Mouse (Mus musculus): Measurements from ENCODE around the gene Atrnl1. TPM values are rescaled to one million over a fixed set of nuclear protein-coding genes. Genes with fewer than 3 reads are reported as not detected.
"Not testable (repeated sequence)": the region's sequence is repeated elsewhere in the genome, so short reads cannot be mapped to it uniquely, and the experiment has no call there.

The Atrnl1 gene
- polyA plus RNA-seq, 1 experiment from 2014 or later, result 27.9 TPM

DNA sequence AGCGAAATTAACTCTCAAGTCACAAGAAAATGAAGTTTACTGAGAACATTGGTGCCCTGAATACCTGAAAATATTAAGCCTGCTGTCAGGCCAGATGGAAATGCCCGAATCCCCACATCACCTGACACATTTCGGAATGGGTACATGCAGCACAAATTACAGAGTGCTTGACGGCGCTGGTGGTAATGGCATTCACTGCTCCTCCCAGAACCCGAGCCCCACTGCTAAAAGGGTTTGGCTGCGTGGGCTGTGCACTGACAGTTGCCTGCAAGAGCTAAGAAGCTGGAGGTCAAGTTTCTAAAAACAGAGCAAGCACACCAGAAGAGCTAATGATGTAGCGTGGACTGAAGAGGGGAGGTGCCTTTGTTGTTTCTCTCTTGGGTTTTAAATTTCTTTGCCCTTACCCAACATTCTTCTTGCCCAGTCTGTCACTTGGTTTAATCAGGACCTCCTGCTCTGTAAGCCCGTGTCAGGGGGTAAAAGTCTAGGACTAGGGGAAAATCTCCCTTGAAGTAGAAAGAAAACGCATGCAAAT is 377.8 kb downstream of the Atrnl1 start:
- ATAC-seq, result no peak
- CTCF ChIA-PET, result no interaction called here
- POLR2A ChIA-PET, result no interaction called here
- no peaks in the 10 kb centered on the region for H3K27me3 ChIP-seq
- TF ChIP-seq CTCF (IDR thresholded peaks at IDR 0.05), result no peak
- DNase-seq (ENCODE audit: low read depth, low spot score), result no peak
- in situ Hi-C loops (cut with MboI; ENCODE audit: low pct_unique_long_range_greater_than_20kb), result no loop called here

DNA sequence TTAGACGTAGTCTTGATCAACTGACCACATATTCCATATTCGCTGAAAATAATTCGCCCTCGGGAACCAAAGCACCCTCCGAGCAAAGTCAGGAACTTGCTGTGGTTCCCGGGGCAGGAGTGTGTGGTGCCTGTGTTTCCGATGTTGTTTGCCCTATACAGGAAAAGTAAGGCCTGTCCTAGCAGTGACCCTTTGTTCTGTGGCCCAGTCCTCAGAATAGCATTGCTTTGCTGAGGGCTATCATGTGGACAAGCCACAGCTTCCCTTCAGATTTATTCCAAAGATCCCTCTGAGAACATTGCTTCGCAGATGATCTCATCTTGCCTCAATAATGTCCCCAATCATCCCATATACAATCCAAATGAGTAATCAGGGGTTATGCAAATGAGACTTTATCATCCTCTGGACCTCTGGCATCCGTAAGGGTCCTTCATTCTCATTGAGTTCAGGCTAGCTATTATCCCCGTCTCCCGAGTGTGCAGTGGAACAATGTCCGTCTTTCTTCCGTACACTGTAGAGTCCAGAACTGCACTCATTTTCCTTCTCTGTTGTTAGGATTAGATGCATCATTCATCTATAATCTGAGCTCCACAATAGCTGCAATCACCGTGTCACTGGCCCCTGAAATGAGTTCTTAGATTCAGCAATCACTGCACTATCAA is 380.4 kb downstream of the Atrnl1 start:
- H3K27me3 ChIP-seq, result no peaks in the 10 kb centered on the region
- TF ChIP-seq CTCF (IDR thresholded peaks at IDR 0.05), result no peak
- in situ Hi-C loops (cut with MboI; ENCODE audit: low pct_unique_long_range_greater_than_20kb), result loop anchor here (10.0 kb wide), 1 partner anchor 474 kb away; no protein-coding TSS in a partner anchor
- ATAC-seq (no peak), DNase-seq (ENCODE audit: low read depth, low spot score) (no peak)
- ChIA-PET CTCF (no interaction called here), POLR2A (no interaction called here)

DNA sequence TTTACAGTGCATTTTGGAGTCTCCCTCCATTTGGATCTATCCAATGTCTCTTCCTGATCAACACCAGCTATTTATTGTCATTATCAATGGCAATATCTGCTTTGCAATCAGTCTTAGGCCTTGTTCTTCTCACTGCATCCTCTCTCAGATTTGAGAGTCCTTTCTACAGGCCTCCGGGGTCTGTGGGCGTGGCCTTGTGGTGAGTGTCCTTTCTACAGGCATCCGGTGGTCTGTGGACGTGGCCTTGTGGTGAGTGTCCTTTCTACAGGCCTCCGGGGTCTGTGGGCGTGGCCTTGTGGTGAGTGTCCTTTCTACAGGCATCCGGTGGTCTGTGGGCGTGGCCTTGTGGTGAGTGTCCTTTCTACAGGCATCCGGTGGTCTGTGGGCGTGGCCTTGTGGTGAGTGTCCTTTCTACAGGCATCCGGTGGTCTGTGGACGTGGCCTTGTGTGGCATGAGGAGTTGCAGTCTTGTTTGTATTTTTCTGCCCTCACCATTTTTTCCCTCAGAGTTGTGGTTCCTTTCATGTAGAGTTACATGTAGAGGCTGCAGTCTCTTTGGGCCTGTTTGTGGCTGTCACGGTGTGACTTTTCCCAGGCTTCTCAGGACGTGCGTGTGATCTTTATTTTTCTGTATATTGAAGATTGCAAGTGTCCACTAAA is 383.5 kb downstream of the Atrnl1 start:
- CTCF ChIA-PET; DNase-seq (ENCODE audit: low read depth, low spot score); H3K27me3 ChIP-seq; ATAC-seq; POLR2A ChIA-PET: not testable (repeated sequence)
- in situ Hi-C loops (cut with MboI; ENCODE audit: low pct_unique_long_range_greater_than_20kb), result loop anchor here (10.0 kb wide), 1 partner anchor 470 kb away; no protein-coding TSS in a partner anchor

DNA sequence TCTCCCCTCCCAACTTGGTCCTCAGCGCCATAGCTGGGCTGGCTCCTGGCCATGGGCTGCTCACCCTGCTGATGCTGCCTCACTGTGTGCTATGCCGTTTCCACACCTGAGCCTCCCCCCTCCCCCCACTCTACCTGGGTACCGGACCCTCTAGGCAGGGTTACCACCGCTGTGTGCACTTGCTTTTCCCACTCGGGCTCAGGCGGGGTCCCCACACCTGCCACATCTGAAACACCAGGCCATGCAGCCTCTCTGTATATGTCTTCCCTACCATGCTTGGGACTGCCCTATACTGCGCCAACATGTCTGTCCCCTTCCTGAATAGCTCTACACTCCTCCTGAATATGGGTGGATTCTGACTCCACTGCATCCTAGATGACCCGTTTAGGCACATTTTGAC is 384.2 kb downstream of the Atrnl1 start:
- ChIA-PET POLR2A (interaction anchor here (0.6 kb wide), 1 partner anchor 15 kb away, joined by 3 read pairs; no protein-coding TSS in a partner anchor), CTCF (interaction anchor here (1.2 kb wide), 1 partner anchor 475 kb away, joined by 4 read pairs; no protein-coding TSS in a partner anchor)
- TF ChIP-seq CTCF (IDR thresholded peaks at IDR 0.05), result no peak
- no peak for ATAC-seq
- in situ Hi-C loops (cut with MboI; ENCODE audit: low pct_unique_long_range_greater_than_20kb), result loop anchor here (10.0 kb wide), 1 partner anchor 470 kb away; no protein-coding TSS in a partner anchor
- no peaks in the 10 kb centered on the region for H3K27me3 ChIP-seq
- DNase-seq (ENCODE audit: low read depth, low spot score), result no peak

DNA sequence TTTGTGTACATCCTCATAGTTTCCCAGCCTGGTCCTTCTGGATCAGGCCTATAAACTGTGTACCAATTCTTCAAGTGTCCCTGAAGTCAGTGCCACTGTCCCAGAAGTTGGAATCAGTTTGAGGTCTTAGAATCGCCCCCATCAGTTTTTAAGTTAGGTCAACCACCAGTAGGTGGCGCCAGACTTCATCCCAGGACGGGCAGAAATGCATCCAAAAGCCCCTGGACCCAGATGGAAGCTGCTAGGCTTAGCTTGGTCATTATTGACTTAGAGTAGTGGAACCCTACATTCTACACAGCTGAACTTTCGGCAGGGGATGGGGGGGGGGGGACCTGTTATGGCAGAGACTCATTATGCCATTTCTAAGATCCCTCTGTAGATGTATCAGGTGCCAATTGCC is 387.1 kb downstream of the Atrnl1 start:
- in situ Hi-C loops (cut with MboI; ENCODE audit: low pct_unique_long_range_greater_than_20kb), result loop anchor here (10.0 kb wide), 1 partner anchor 467 kb away; no protein-coding TSS in a partner anchor
- CTCF ChIA-PET, result interaction anchor here (0.8 to 1.7 kb wide), 3 partner anchors 26 to 472 kb away, joined by 3 to 4 read pairs (median 3); no protein-coding TSS in a partner anchor
- POLR2A ChIA-PET, result no interaction called here
- no peak for DNase-seq (ENCODE audit: low read depth, low spot score)
- ATAC-seq, result no peak
- TF ChIP-seq CTCF (IDR thresholded peaks at IDR 0.05), result peak; percentile 71
- H3K27me3 ChIP-seq, result no peaks in the 10 kb centered on the region

DNA sequence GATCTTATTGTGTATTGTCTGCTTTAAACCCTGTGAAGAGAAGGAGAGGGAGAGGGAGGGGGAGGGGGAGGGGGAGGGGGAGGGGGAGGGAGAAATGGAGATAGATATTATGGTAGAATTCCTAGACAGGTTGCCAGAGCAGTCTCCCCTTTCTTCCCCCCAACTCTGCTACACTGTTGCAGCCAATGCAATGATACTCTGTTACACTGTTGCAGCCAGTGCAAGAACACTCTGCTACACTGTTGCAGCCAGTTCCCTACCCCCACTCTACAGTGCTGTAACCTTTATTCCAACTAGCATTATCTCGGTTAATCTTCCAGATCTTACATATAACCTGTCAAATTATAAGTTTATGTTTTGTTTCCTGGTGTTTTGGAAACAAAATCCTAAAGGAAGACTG is 400.8 kb downstream of the Atrnl1 start:
- no peaks in the 10 kb centered on the region for H3K27me3 ChIP-seq
- POLR2A ChIA-PET, result no interaction called here
- ATAC-seq, result no peak
- no peak for TF ChIP-seq CTCF (IDR thresholded peaks at IDR 0.05)
- no peak for DNase-seq (ENCODE audit: low read depth, low spot score)
- CTCF ChIA-PET, result no interaction called here
- in situ Hi-C loops (cut with MboI; ENCODE audit: low pct_unique_long_range_greater_than_20kb), result no loop called here

DNA sequence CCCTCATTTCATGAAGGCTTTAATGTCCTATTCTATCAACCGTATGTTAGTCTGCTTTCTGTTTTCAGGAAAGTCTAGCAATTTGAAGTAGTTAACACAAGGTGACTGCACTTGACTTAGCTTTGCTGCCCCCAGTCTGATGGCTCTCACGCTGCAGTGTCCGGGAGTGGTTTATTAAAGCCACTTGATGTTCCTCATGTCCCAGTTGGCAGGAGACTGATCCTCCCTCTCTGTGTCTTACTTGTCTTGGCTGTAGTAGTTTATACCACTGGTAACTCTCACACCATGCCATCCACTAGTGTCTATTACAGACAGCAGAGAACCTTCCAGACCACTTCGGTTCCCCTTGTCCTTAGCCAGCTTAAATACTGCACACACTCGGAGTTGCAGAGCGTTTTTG is 404.9 kb downstream of the Atrnl1 start:
- no peaks in the 10 kb centered on the region for H3K27me3 ChIP-seq
- no peak for TF ChIP-seq CTCF (IDR thresholded peaks at IDR 0.05)
- CTCF ChIA-PET, result interaction anchor here (1.0 kb wide), 2 partner anchors 11 to 23 kb away, joined by 3 read pairs; no protein-coding TSS in a partner anchor
- POLR2A ChIA-PET, result no interaction called here
- ATAC-seq, result no peak
- DNase-seq (ENCODE audit: low read depth, low spot score), result no peak
- in situ Hi-C loops (cut with MboI; ENCODE audit: low pct_unique_long_range_greater_than_20kb), result no loop called here

DNA sequence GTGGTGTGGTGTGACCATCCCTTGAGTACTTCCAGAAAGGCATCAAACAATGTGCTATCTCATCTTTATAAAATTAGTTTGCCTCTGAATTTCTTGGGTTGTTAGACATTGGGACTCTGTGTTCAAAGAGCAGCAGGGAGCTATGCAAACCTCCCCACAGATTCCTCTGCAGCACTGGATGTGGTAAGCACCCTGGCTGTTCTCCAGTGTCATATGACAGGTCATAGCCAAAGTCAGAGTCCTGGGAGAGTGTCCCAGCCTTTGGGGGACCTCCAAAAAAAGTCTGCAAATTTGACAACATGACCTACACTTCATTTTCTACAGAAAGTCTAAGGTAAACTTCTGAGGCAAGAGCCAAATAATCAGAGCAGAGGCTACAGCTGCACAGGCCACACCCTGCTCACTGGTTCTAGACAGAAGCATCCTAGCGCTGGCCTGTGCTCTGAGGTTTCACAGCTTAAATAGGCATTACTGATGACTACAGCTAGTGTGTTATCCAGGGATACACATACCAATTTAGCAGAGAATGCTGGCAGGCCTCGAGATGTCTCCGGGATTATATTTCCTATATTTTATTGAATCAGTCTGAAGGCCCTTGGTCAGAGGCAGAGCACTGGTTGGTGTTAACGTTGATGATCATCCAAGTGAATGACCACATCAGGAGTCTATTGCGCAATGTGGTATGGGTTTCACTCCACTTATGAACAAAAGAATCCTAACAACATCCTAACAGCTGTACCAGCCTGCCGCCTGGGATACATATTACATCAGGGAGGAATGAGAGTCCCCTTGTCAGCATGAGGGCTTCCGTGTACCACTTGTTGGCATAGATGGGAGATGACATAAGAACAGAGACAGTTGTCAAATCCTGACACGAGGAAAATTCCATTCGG is 406.0 kb downstream of the Atrnl1 start:
- TF ChIP-seq CTCF (IDR thresholded peaks at IDR 0.05), result no peak
- in situ Hi-C loops (cut with MboI; ENCODE audit: low pct_unique_long_range_greater_than_20kb), result no loop called here
- POLR2A ChIA-PET, result interaction anchor here (1.4 kb wide), 1 partner anchor 9 kb away, joined by 4 read pairs; no protein-coding TSS in a partner anchor
- ATAC-seq (no peak), DNase-seq (ENCODE audit: low read depth, low spot score) (no peak)
- CTCF ChIA-PET, result interaction anchor here (1.0 kb wide), 1 partner anchor 24 kb away, joined by 3 read pairs; no protein-coding TSS in a partner anchor
- H3K27me3 ChIP-seq, result no peaks in the 10 kb centered on the region

DNA sequence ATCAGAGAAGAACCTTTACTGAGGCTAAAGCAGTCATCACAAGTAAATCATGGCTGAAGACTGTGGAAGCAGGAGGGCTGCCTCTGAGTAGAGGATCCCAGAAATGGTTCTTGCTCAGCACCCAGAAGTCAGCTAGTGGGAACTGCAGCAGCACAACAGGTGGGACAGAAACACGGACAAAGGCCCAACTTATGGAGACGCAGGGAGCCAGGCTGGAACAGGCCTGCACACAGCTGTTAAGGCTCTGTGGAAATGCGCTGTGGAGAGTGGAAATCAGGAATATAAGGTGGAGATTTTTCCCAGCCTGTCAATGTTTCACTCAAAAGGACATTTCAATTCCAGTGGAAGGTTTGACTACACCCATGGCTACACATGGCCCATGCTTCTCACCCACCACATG is 406.6 kb downstream of the Atrnl1 start:
- no peak for DNase-seq (ENCODE audit: low read depth, low spot score)
- POLR2A ChIA-PET, result interaction anchor here (0.5 to 1.4 kb wide), 2 partner anchors 9 to 166 kb away, joined by 3 to 4 read pairs; no protein-coding TSS in a partner anchor

DNA sequence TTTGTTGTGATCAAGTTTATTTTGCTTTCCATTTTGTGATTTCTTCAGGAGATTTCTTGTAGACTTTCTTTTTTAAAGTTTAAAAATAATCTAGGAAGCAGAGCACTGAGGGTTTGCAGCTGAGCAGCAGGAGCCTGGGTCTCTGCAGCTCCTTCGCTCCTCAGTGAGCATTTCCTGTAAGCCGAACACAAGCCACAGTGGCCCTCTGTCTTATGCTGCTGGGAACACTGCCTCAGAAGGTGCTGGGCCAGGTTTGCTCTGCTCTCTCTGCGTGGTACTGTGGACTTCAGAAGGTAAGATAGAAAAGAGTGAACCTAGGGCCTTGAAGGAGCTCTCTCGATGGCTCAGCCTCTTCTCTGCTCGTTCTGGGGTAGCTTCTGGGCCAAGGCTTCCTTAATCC is 407.9 kb downstream of the Atrnl1 start:
- no peak for DNase-seq (ENCODE audit: low read depth, low spot score)
- CTCF ChIA-PET, result no interaction called here
- POLR2A ChIA-PET, result no interaction called here
- in situ Hi-C loops (cut with MboI; ENCODE audit: low pct_unique_long_range_greater_than_20kb), result no loop called here
- ATAC-seq, result no peak
- H3K27me3 ChIP-seq, result no peaks in the 10 kb centered on the region
- no peak for TF ChIP-seq CTCF (IDR thresholded peaks at IDR 0.05)

More for the DNA sequence above, 406.6 kb downstream of the Atrnl1 start:
- no peaks in the 10 kb centered on the region for H3K27me3 ChIP-seq
- in situ Hi-C loops (cut with MboI; ENCODE audit: low pct_unique_long_range_greater_than_20kb), result no loop called here
- no peak for ATAC-seq
- CTCF ChIA-PET, result no interaction called here
- TF ChIP-seq CTCF (IDR thresholded peaks at IDR 0.05), result no peak

Measured in Patski (cell line).